Mouse (Mus musculus): Measurements from ENCODE around the gene Gm20388.

GRCm38 (mm10) chr8:122497912-122498311, 2587.3 kb downstream of the Gm20388 start:
- TF ChIP-seq TAL1 (conservative IDR thresholded peaks at IDR 0.05; ENCODE audit: low read depth, low read length) = no peak
- TF ChIP-seq CTCF (IDR thresholded peaks at IDR 0.05; ENCODE audit: low read depth, low read length) = peak; percentile 30; the same call in 1 of the 2 replicates

All from G1E (cell line).